Mouse (Mus musculus): ENCODE data around the gene Pdx1. TPM values are rescaled to one million over a fixed set of nuclear protein-coding genes. Genes with fewer than 3 reads are reported as not detected.

The Pdx1 gene
- total RNA-seq, 2 experiments from 2014 or later = not detected

DNA sequence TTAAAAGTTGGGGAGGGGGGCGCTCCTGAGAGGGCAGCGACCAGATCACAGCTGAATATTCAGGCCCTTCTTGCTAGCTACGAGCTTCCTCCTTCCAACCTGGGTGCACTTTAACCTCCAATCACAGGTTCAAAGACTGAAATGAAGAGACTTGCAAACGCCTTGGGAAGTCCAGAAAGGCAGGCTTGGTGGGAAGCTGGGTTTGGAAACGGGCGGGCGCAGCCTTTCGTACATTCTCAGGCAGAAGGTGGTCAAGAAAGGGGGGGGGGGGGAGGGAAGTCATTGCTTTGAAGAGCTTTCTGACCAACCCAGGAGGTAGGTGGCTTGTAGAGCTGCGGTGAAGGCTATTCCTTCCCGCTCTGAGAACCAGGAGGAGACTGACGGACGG is 37.6 kb downstream of the Pdx1 start:
- DNase-seq (ENCODE audit: low spot score in 2 of 2) = no peak

GRCm38 (mm10) chr5:147308451-147308850 is 38.7 kb downstream of the Pdx1 start:
- DNase-seq (ENCODE audit: low spot score in 2 of 2) = no peak

GRCm38 (mm10) chr5:147309786-147310185 is 40.0 kb downstream of the Pdx1 start:
- no peak for DNase-seq (ENCODE audit: low spot score in 2 of 2)

DNA sequence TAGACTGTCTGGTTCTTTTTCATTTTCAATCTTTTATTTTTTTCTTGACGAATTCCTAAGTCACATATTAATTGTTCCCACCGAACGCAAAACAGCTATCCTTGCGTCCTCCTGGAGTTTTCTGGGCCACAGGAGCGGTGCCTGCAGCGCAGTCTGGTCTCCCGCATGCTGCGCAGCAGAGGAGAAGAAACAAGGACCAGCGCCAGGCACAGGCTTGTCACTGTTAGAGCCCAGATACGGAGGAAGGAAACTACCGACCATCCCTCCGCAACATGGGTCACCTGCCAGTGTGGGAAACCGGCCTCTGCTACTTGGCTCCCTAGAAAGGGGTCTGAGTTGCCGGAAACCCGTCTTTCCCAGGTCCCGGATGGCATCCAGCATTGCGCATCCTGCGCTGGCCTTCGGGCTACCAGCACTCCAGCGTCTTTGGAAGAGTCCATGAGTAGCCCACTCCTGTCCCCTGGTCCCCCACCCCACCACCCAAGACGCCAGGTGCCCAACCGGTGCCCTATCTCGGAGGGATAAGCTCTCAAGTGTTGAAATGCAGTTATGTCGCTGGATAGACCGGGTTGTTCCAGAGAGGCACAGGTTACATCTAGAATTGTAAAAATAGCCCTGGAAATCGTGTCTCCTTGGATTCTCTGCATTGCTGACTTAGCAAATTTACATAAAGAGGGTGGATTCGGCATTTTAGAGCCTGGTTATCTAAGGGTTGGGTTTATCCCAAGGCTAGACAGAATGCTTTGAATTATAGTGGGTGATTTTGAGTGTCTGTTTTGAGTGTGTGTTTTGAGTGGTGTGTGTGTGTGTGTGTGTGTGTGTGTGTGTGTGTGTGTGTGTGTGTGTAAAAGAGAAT is 43.3 kb downstream of the Pdx1 start:
- no peak for DNase-seq (ENCODE audit: low spot score in 2 of 2)

- peak in 1 of 2 experiments; percentile 20 for DNase-seq (ENCODE audit: low spot score in 2 of 2)
These were observed 45.1 kb downstream of the Pdx1 start for GRCm38 (mm10) chr5:147314646-147315431.

- no peak for DNase-seq (ENCODE audit: low spot score in 2 of 2)
These were observed 45.8 kb downstream of the Pdx1 start for GRCm38 (mm10) chr5:147315432-147316075.

GRCm38 (mm10) chr5:147317321-147317720 is 47.6 kb downstream of the Pdx1 start:
- DNase-seq (ENCODE audit: low spot score in 2 of 2) = no peak

- no peak for DNase-seq (ENCODE audit: low spot score in 2 of 2)
These were observed 48.2 kb downstream of the Pdx1 start for GRCm38 (mm10) chr5:147317991-147318390.

DNA sequence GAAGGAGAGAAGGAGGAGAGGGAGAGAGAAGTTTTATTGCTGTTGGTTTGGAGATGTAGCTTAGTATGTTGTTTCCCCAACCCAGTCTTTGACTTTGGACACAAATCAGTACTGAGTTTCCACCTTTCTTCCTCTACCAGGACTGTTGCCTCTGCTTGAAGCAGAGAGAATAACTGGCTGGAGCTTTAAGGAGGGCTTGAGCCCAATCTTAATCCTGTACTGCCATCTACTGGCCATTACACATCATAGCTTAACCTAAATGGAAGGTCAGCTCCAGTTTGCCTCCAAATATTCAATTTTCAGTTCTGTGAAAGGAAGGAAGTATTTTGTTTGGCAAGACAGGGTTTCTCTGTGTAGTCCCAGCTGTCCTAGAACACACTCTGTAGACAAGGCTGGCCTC is 49.9 kb downstream of the Pdx1 start:
- no peak for DNase-seq (ENCODE audit: low spot score in 2 of 2)

DNA sequence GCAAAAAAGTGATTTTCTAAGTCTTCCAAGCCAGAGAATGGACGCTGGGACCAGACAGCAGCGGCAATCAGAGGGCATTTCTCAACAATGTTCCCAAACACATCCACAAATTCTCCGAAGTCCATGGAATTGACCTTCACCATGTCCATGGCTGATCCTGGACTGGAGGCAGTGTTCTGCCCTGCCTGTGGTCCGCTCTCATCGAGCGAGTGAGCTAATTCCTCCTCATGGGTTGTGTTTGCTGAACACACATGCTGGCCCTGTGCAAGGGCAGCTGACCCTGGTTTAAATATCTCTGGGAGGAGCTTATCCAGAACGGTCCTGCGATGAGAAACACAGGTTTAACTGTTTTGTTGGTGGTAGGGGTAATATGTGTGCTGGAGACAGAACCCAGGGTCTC is 52.4 kb downstream of the Pdx1 start, which contains the start of gene Urad:
Urad (minus strand) TSS at position 258 of the 400 bp plus-strand sequence.
- no peak for DNase-seq (ENCODE audit: low spot score in 2 of 2)

- peak; percentile 52 to 67 for DNase-seq (ENCODE audit: low spot score in 2 of 2)
These were observed 53.6 kb downstream of the Pdx1 start for GRCm38 (mm10) chr5:147323237-147323917.

Small RNA genes within 50 kb of the gene (microRNA-seq; reads per million reads assigned to microRNA genes)
- gene Mir7k = not detected

Other genes starting within 250 kb of the Pdx1 start
- gene Lnx2, start 193.4 kb upstream of the Pdx1 start, total RNA-seq (2021) = 1 to 10 TPM; 8.2 to 8.7 TPM
- 100 to 1,000 TPM; 105 TPM for gene Polr1d, start 192.9 kb upstream of the Pdx1 start, total RNA-seq (2021)
- gene Gsx1, start 81.3 kb upstream of the Pdx1 start, total RNA-seq (2021) = not detected
- gene Cdx2, start 37.3 kb downstream of the Pdx1 start, total RNA-seq (2021) = not detected
- not detected for gene Urad, start 52.5 kb downstream of the Pdx1 start, total RNA-seq (2021)
- gene Flt3, start 130.5 kb downstream of the Pdx1 start, total RNA-seq (2021) = not detected
- gene Pan3, start 160.2 kb downstream of the Pdx1 start, total RNA-seq (2021) = 10 to 100 TPM; 57.5 to 78.1 TPM

Measured in gastrocnemius, postnatal 4 days (tissue).